In the genomic region with DNA sequence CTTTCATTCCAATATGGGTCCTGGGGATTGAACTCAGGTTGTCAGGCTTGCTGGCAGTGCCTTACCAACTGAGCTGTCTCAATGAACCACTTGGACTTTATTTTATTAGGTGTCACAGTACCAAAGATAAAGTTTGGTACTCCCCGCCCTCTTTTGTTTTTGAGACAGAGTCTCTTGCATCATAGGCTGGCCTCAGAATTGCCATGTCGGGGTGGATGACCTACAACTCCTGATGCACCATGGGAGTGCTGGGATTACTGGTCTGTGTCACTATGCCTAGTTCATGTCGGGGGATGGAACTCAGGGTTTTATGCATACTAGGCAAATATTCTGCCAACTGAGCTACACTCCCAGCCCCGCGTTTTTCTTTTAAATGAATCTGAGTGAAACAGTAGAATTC, we compare ENCODE assay signal across 19 mouse cellular contexts. TPM values are rescaled to one million over a fixed set of nuclear protein-coding genes. Genes with fewer than 3 reads are reported as not detected.
DNase-seq lines count a peak whose midpoint lies in the region; ATAC-seq and TF ChIP-seq lines count a peak whose summit lies in the region.
"Had no signal": no experiment of that assay in that cellular context is flagged by ENCODE, and none has a peak within 500 bp of the region (broad histone marks: within the 10 kb centered on the region; RNA-seq: fewer than 3 reads in every experiment).

No protein-coding gene starts in this region.

- WGBS in liver, adult 2 months: 45% methylated on average over 5 of the region's 5 CpGs
- WGBS in liver, embryonic 12.5 days (ENCODE audit: insufficient replicate concordance): 72% methylated on average over 5 of the region's 5 CpGs
- WGBS in lung, postnatal 0 days: 70% methylated on average over 5 of the region's 5 CpGs
- 81% methylated on average over 5 of the region's 5 CpGs for whole genome bisulfite sequencing in olfactory bulb, adult 2 months

- H3K27me3 ChIP-seq in liver, adult 2 months (ENCODE audit: control insufficient read depth, insufficient read depth, low read length): no peaks in the 10 kb centered on the region
- peaks cover 14% of the 10 kb centered on the region for H3K27me3 ChIP-seq in liver, embryonic 12.5 days (replicated peaks)
- no peaks in the 10 kb centered on the region for H3K27me3 ChIP-seq in lung, postnatal 0 days (replicated peaks; ENCODE audit: insufficient read depth, low read length)
- H3K27me3 ChIP-seq: embryonic facial prominence, embryonic 12.5 days; forebrain, embryonic 13.5 days; forebrain, embryonic 15.5 days had no signal

- no peak overlapping the region for H3K9ac ChIP-seq in liver, adult 2 months (ENCODE audit: low read depth, low read length)
- H3K9ac ChIP-seq in liver, embryonic 12.5 days: no peak overlapping the region
- no peak overlapping the region for H3K9ac ChIP-seq in lung, postnatal 0 days (replicated peaks; ENCODE audit: low read depth)
- H3K9ac ChIP-seq: embryonic facial prominence, embryonic 12.5 days; forebrain, embryonic 13.5 days; forebrain, embryonic 15.5 days had no signal

- H3K9me3 ChIP-seq in liver, embryonic 12.5 days (replicated peaks): no peaks in the 10 kb centered on the region
- H3K9me3 ChIP-seq in lung, postnatal 0 days (ENCODE audit: low read length): no peaks in the 10 kb centered on the region
- H3K9me3 ChIP-seq: embryonic facial prominence, embryonic 10.5 days; embryonic facial prominence, embryonic 12.5 days; forebrain, embryonic 13.5 days; forebrain, embryonic 15.5 days had no signal

- no peaks in the 10 kb centered on the region for H3K79me2 ChIP-seq in liver, adult 2 months (ENCODE audit: control insufficient read depth, insufficient read depth, low read length)

- TF ChIP-seq POLR2A in liver, adult 2 months (IDR thresholded peaks at IDR 0.05; ENCODE audit: extremely low read depth, insufficient read depth, low read length): no peak
- no peak for TF ChIP-seq POLR2A in olfactory bulb, adult 2 months (IDR thresholded peaks at IDR 0.05; ENCODE audit: insufficient read depth, low read depth, low read length)

- DNase-seq in liver, adult 2 months (ENCODE audit: extremely low read depth, low read depth, low spot score): peak; percentile 68
- DNase-seq in lung, postnatal 0 days (ENCODE audit: low spot score): peak; percentile 19
- no peak for DNase-seq in lung, postnatal 25 days (ENCODE audit: low spot score)
- no peak for DNase-seq in thymus, postnatal 10 days (ENCODE audit: low spot score in 2 of 2)
- DNase-seq: adrenal gland, adult 8-10 months; adrenal gland, postnatal 14 days; adrenal gland, postnatal 36 days; cerebellum, adult 11-12 months; cerebellum, adult 2 months; cerebellum, adult 9-10 months; cerebellum, postnatal 10 days; cerebellum, postnatal 25 days had no signal

- H3K27ac ChIP-seq in liver, adult 2 months (replicated peaks; ENCODE audit: insufficient read depth, low read depth, low read length): no peak overlapping the region
- no peak overlapping the region for H3K27ac ChIP-seq in liver, embryonic 12.5 days
- no peak overlapping the region for H3K27ac ChIP-seq in lung, postnatal 0 days (ENCODE audit: low read length)
- peak overlapping the region; percentile 18; the same call in 1 of the 2 replicates for H3K27ac ChIP-seq in olfactory bulb, adult 2 months (ENCODE audit: insufficient read depth, low read depth, low read length)
- H3K27ac ChIP-seq: embryonic facial prominence, embryonic 10.5 days; embryonic facial prominence, embryonic 12.5 days; forebrain, embryonic 13.5 days; forebrain, embryonic 15.5 days had no signal

- H3K4me1 ChIP-seq in liver, adult 2 months (ENCODE audit: control insufficient read depth, insufficient read depth, low read length): no peaks in the 10 kb centered on the region
- H3K4me1 ChIP-seq in liver, embryonic 12.5 days: no peaks in the 10 kb centered on the region
- H3K4me1 ChIP-seq in lung, postnatal 0 days (ENCODE audit: insufficient read depth, low read depth, low read length): no peaks in the 10 kb centered on the region
- H3K4me1 ChIP-seq in olfactory bulb, adult 2 months (ENCODE audit: control insufficient read depth, insufficient read depth, low read length): peaks cover 15% of the 10 kb centered on the region
- H3K4me1 ChIP-seq: embryonic facial prominence, embryonic 10.5 days; embryonic facial prominence, embryonic 12.5 days; forebrain, embryonic 13.5 days; forebrain, embryonic 15.5 days had no signal

- H3K4me2 ChIP-seq in liver, embryonic 12.5 days: no peak overlapping the region
- H3K4me2 ChIP-seq in lung, postnatal 0 days (replicated peaks; ENCODE audit: low read depth, low read length): no peak overlapping the region
- H3K4me2 ChIP-seq: embryonic facial prominence, embryonic 12.5 days; forebrain, embryonic 13.5 days; forebrain, embryonic 15.5 days had no signal

- no peak for TF ChIP-seq EP300 in lung, postnatal 0 days (IDR thresholded peaks at IDR 0.05)

- no peak overlapping the region for H3K4me3 ChIP-seq in liver, adult 2 months (ENCODE audit: insufficient read depth, low read depth, low read length)
- H3K4me3 ChIP-seq in liver, embryonic 12.5 days: no peak overlapping the region
- no peak overlapping the region for H3K4me3 ChIP-seq in lung, postnatal 0 days (ENCODE audit: low read depth, low read length)
- H3K4me3 ChIP-seq in olfactory bulb, adult 2 months (ENCODE audit: insufficient read depth, low read depth, low read length): no peak overlapping the region
- H3K4me3 ChIP-seq: embryonic facial prominence, embryonic 10.5 days; embryonic facial prominence, embryonic 12.5 days; forebrain, embryonic 13.5 days; forebrain, embryonic 15.5 days had no signal

- ATAC-seq in liver, embryonic 12.5 days: no peak
- ATAC-seq in lung, postnatal 0 days: no peak
- ATAC-seq: forebrain, embryonic 13.5 days; forebrain, embryonic 15.5 days had no signal

- no peaks in the 10 kb centered on the region for H3K36me3 ChIP-seq in liver, adult 2 months (ENCODE audit: control insufficient read depth, insufficient read depth, low read length)
- no peaks in the 10 kb centered on the region for H3K36me3 ChIP-seq in liver, embryonic 12.5 days
- no peaks in the 10 kb centered on the region for H3K36me3 ChIP-seq in lung, postnatal 0 days (ENCODE audit: insufficient read depth, low read length)
- H3K36me3 ChIP-seq: embryonic facial prominence, embryonic 10.5 days; embryonic facial prominence, embryonic 12.5 days; forebrain, embryonic 15.5 days had no signal

- no peak for TF ChIP-seq CTCF in liver, adult 2 months (IDR thresholded peaks at IDR 0.05; ENCODE audit: low read depth, low read length)
- no peak for TF ChIP-seq CTCF in lung, postnatal 0 days (IDR thresholded peaks at IDR 0.05)
- TF ChIP-seq CTCF in olfactory bulb, adult 2 months (IDR thresholded peaks at IDR 0.05; ENCODE audit: insufficient read depth, low read depth, low read length): no peak

RNA-seq across cellular contexts. Expression of a gene that starts 8.9 kb away (rescaled TPM):
- 21.5 and 23.8 TPM in 2 replicates for total RNA-seq in liver, adult 2 months (2014; rRNA removed)
- 24.1 and 25.6 TPM in 2 replicates for polyA plus RNA-seq in liver, adult 2 months (2012; rRNA removed)
- polyA plus RNA-seq in liver, embryonic 12.5 days (2016; fragmentation: Nextera tagmentation; extraction: Ambion mirVana): 119 and 121 TPM in 2 replicates
- 112 and 125 TPM in 2 replicates for polyA plus RNA-seq in lung, postnatal 0 days (2015; fragmentation: Nextera tagmentation; extraction: Ambion mirVana)
- not detected in 2 replicates for polyA plus RNA-seq in olfactory bulb, adult 2 months (2012; ENCODE audit: insufficient read depth, insufficient read length, low replicate concordance, missing spikeins)

RNA-seq across cellular contexts. Expression of a gene that starts 17.2 kb away (rescaled TPM):
- total RNA-seq in liver, adult 2 months (2014; rRNA removed): 0.83 and 1.9 TPM in 2 replicates
- polyA plus RNA-seq in liver, adult 2 months (2012; rRNA removed): 0.12 and 0.32 TPM in 2 replicates
- 0.19 TPM in 1 of 2 replicates, not detected in the other for polyA plus RNA-seq in liver, embryonic 12.5 days (2016; fragmentation: Nextera tagmentation; extraction: Ambion mirVana)
- 0.88 and 1.1 TPM in 2 replicates for polyA plus RNA-seq in lung, postnatal 0 days (2015; fragmentation: Nextera tagmentation; extraction: Ambion mirVana)
- not detected in 2 replicates for polyA plus RNA-seq in olfactory bulb, adult 2 months (2012; ENCODE audit: insufficient read depth, insufficient read length, low replicate concordance, missing spikeins)
- polyA plus RNA-seq: forebrain, embryonic 11.5 days had no signal

RNA-seq across cellular contexts. Expression of a gene that starts 28.7 kb away (rescaled TPM):
- 0.07 TPM in 1 of 2 replicates, not detected in the other for total RNA-seq in liver, adult 2 months (2014; rRNA removed)
- polyA plus RNA-seq in liver, adult 2 months (2012; rRNA removed): not detected in 2 replicates
- not detected in 2 replicates for polyA plus RNA-seq in liver, embryonic 12.5 days (2016; fragmentation: Nextera tagmentation; extraction: Ambion mirVana)
- 0.12 and 0.19 TPM in 2 replicates for polyA plus RNA-seq in lung, postnatal 0 days (2015; fragmentation: Nextera tagmentation; extraction: Ambion mirVana)
- not detected in 2 replicates for polyA plus RNA-seq in olfactory bulb, adult 2 months (2012; ENCODE audit: insufficient read depth, insufficient read length, low replicate concordance, missing spikeins)

Comparison
In these comparisons a context has a peak if more than half of its experiments do, and no peak if none do; other contexts are left out.
1. DNase-seq: peak in liver, adult 2 months (single experiment) and lung, postnatal 0 days (single experiment); none in lung, postnatal 25 days (single experiment) and thymus, postnatal 10 days (0 of 2).